Mouse (Mus musculus) heart, postnatal 14 days (tissue): ENCODE results near the gene 1190005I06Rik. TPM values are rescaled to one million over a fixed set of nuclear protein-coding genes. Genes with fewer than 3 reads are reported as not detected.
A peak's percentile ranks its signal among the peaks of the same experiment; 100 is the strongest.

ENCODE experiments used
- DNase-seq, 2 experiments: peaks; one replicate each; pipeline ENCODE4 v3.0.0; 2021 to 2022
- intact Hi-C: fragments of 180-260 bp; cut with DNase I; formaldehyde crosslinking; loops from one replicate; pipeline ENCODE4 v1.15.1; 2025
- total RNA-seq, 2 experiments: library from RNA; stranded (reverse); gene quantifications; 2 replicates each; pipeline ENCODE4 v1.2.3; 2021

The 1190005I06Rik gene
- total RNA-seq, 2 experiments from 2014 or later: 3.7 to 4.0 TPM

DNA sequence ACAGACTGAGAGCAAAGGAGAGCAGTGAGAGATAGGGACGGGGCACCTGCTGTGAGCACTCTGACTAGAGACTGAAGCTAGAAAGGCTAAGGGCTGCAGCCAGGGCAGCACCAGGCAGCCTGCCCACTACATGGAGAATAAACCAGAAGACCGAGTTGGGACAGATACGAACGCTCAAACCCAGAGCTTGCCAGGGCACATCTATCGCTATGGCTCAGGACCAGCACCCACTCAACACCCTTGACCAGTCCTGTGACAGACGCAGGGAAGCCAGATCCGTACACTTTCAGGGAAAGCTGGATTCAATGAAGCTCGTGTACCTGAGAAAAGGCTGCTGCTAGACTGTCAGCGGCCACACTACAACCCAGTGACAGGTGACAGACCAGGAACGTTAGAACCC is 61.9 kb downstream of the 1190005I06Rik start:
- intact Hi-C loops: no loop called here
- peak; percentile 57 to 67 for DNase-seq

- intact Hi-C loops: no loop called here
- peak; percentile 57 to 67 for DNase-seq
Observed at GRCm38 (mm10) chr8:120581811-120582210, 65.6 kb downstream of the 1190005I06Rik start.

GRCm38 (mm10) chr8:120581329-120581728 is 66.1 kb downstream of the 1190005I06Rik start:
- DNase-seq: no peak
- intact Hi-C loops: no loop called here

DNA sequence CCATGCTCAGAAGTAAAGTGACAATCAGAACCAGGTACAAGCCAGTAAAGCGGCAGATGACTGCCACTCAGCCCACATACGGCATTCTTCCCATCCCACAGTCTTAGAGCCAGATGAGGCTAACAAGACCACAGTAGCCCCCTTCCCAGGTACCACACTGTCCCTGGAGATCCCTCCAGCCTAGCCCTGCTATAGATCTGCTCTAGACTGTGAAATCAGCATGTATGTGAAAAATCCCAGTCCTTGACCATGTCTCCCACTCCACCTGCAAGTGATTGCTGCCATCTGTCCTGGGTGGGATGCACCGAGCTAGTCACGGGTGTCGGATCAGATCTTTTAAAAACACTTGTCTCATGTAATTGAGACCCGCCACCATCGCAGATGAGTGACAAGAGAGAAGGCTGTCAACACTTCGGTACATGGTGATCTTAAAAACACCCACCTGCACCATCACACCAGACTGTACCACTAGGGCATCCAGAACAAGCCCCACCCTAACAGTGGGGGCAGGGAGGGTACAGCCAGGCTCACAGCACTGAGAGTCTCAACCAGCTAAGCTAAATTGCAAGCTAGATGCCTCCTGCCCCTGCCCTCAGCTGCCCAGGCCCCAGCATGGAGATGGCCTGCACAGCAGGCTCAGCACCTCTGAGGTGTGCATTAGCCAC is 67.0 kb downstream of the 1190005I06Rik start:
- intact Hi-C loops: no loop called here
- DNase-seq: no peak

DNA sequence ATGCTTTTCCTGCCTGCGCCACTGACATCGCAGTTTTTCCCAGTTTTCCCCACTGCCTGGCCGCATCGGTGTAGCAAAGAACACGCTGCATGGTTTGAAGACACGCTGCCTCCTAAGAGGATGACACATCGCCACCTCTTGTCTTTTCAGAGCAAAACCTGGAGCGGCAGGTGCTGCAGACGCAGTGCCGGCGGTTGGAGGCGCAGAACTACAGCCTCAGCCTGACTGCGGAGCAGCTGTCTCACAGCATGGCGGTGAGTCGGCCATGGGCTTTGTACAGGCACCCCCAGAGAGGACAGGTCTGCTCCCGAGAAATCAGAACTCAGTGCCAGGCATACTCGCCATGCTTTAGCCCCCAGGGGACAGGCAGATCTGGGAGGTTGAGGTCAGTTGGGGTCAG is 69.6 kb downstream of the 1190005I06Rik start:
- intact Hi-C loops: no loop called here

DNA sequence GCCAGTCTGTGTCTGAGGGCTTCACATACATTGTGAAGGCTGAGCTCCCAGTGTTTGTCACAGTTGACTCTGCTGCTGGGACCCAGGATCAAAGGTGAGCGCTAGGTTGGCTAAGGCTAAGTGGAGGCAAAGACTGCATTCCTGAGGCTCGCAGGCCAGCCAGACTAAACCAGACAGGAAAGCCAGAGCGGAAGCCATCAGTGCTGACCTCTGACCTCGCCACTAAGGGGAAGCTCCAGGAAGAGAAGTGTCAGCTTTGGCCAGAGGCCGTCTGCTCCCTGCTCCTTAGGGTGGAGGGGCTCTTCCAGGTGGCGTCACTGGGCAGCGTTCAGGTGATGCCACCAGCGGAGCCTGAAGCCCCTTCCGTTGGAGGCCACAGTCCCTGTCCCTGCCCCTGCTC is 71.6 kb downstream of the 1190005I06Rik start:
- no peak for DNase-seq
- intact Hi-C loops: no loop called here

More for the DNA sequence above, 69.6 kb downstream of the 1190005I06Rik start:
- DNase-seq: no peak

DNA sequence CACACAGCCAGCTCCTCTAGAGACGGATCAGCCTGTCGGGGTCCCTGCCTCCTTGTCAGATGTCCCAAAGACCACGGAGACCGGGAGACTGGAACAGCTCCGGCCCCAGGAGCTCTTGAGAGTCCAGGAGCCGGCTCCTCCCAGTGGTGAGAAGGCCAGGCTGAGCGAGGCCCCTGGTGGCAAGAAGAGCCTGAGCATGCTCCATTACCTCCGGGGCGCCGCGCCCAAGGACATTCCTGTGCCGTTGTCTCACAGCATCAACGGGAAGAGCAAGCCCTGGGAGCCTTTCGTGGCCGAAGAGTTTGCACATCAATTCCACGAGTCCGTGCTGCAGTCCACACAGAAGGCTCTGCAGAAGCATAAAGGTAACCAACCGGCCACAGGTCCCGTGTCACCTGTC is 72.5 kb downstream of the 1190005I06Rik start:
- DNase-seq: no peak
- intact Hi-C loops: no loop called here

GRCm38 (mm10) chr8:120573866-120574265 is 73.6 kb downstream of the 1190005I06Rik start:
- DNase-seq: no peak
- intact Hi-C loops: no loop called here

- no peak for DNase-seq
- intact Hi-C loops: no loop called here
Observed at GRCm38 (mm10) chr8:120572534-120572933, 74.9 kb downstream of the 1190005I06Rik start.

DNA sequence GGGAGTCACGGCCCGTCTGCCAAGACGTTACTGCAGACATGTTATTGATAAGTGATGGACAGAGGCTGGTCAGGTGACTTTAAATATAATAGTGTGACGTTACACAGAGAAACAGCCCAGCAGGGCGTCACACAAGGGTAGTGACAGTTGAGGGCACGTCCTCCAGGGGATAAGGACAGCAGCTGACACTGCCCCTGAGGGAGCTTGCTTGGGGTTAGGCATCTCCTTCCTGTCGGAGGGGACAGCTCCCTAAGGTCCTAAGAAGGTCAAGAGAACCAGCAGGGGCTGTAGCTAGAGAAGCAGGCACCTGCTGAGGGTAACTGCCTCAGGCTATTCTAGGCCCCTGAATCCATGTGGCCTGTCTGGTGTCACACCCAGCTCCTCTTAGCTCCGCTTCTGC is 75.9 kb downstream of the 1190005I06Rik start:
- intact Hi-C loops: no loop called here
- no peak for DNase-seq

DNA sequence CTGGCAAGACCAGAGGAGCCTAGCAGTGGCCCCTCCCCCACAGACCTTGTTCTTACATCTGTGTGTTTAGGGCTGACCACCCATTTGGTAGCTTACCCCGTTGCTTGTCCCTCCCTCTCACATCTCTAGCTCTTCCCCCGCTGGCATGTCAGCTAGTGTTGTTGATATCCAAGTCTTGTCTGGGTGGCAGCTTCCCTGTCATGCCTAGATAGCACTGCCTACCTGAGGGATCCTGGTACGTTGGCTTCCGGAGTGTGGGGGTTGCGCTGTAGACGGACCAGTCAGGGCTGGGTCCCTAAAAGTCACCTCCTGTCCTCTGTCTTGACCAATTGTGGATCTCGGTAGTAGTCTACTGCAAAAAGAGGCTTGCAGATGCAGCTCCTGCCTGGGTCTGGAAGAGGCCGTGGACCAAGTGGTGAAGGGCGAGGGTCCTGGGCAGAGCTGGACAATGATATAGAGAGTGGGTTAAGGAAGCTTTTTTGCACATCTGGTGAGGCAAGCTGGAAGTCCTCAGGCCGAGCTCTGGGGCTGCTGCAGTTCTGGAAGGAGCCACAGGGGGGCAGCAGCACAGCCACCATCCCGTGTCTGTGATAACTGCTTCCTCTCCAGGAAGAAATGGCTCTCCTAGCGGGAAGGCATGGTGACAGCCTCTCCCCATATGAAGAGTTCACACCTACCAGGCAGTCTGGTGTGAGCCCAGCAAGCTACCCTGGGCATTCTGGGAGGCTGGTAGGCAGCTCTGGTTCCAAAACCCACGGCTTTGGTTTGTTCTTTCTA is 77.3 kb downstream of the 1190005I06Rik start:
- intact Hi-C loops: no loop called here
- DNase-seq: peak; percentile 84 to 90

GRCm38 (mm10) chr8:120569123-120569522 is 78.3 kb downstream of the 1190005I06Rik start:
- intact Hi-C loops: no loop called here
- no peak for DNase-seq

GRCm38 (mm10) chr8:120568164-120568798 is 79.2 kb downstream of the 1190005I06Rik start:
- intact Hi-C loops: no loop called here
- no peak for DNase-seq

DNA sequence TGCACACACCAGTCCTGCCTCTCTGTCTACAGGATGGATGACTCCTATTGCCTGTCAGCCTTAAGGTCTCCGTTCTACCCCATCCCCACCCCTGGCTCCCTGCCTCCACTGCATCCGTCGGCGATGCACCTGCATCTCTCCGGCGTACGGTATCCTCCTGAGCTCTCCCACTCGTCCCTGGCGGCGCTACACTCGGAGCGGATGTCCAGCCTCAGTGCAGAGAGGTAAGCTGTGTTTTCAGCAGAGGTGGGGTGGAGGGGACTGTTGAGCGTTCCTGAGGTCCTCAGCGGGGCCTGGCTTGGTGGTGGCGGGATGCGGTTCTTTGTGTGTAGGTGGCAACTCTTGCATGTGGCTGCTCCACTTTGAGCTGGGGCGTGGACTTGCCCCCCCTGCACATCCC is 79.7 kb downstream of the 1190005I06Rik start:
- DNase-seq: no peak
- intact Hi-C loops: no loop called here

- no peak for DNase-seq
- intact Hi-C loops: no loop called here
Observed at GRCm38 (mm10) chr8:120566681-120567080, 80.8 kb downstream of the 1190005I06Rik start.

DNA sequence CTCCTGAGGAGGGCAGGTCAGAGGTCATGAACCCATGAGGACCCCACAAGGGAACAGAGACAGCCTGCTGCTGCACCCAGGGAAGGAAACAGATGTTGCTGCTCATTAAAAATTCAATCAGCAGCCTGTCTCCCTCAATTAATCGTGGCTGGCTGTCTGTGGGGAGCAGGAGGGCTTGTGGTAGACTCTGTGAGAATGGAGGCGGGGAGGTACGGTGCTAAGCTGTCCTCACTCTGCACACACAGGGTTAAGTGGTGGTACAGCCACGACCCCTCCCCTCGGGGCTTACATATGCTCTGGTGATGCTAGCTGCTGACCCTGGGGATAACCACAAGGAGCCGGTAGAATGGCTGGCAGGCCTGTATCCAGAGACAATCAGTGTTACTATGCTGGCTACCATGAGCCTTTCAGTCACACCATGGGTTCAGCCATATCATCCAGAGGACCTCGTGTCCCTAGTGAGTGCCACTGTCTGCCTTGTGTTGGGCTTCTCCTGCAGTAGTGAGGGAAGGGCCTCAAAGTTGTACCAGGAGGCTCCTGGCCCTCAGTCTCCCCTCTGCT is 82.2 kb downstream of the 1190005I06Rik start:
- no peak for DNase-seq
- intact Hi-C loops: no loop called here

GRCm38 (mm10) chr8:120563851-120564837 is 83.3 kb downstream of the 1190005I06Rik start:
- DNase-seq: peak; percentile 90 to 91
- intact Hi-C loops: no loop called here

- intact Hi-C loops: no loop called here
Observed at GRCm38 (mm10) chr8:120563348-120563724, 84.1 kb downstream of the 1190005I06Rik start.

GRCm38 (mm10) chr8:120562680-120563347 is 84.6 kb downstream of the 1190005I06Rik start:
- DNase-seq: no peak
- intact Hi-C loops: no loop called here

More at GRCm38 (mm10) chr8:120563348-120563724, 84.1 kb downstream of the 1190005I06Rik start:
- no peak for DNase-seq
